Mouse (Mus musculus): ENCODE data around the gene Psenen.

The Psenen gene

GRCm38 (mm10) chr7:30563117-30563905 lies at the start of gene Psenen, which contains the start of the genes U2af1l4 and Gm49396:
TSS of gene Psenen (minus strand) at chr7:30563627.
TSS of gene U2af1l4 (plus strand) at chr7:30563301.
TSS of gene Gm49396 (plus strand) at chr7:30563344.
- peak; percentile 82 to 92 for DNase-seq (ENCODE audit: low spot score in 2 of 2)

- no peak for DNase-seq (ENCODE audit: low spot score in 2 of 2)
These were observed 49.4 kb upstream of the Psenen start, which contains the start of gene Upk1a for GRCm38 (mm10) chr7:30612654-30613402. TSS of gene Upk1a (minus strand) at chr7:30612847.

GRCm38 (mm10) chr7:30610043-30610442 lies 46.6 kb upstream of the Psenen start:
- DNase-seq (ENCODE audit: low spot score in 2 of 2), result no peak

GRCm38 (mm10) chr7:30608476-30608875 lies 45.0 kb upstream of the Psenen start:
- DNase-seq (ENCODE audit: low spot score in 2 of 2), result no peak

GRCm38 (mm10) chr7:30607706-30608309 lies 44.4 kb upstream of the Psenen start:
- DNase-seq (ENCODE audit: low spot score in 2 of 2), result peak in 1 of 2 experiments; percentile 21

GRCm38 (mm10) chr7:30604944-30605343 lies 41.5 kb upstream of the Psenen start:
- DNase-seq (ENCODE audit: low spot score in 2 of 2), result no peak

- DNase-seq (ENCODE audit: low spot score in 2 of 2), result no peak
These were observed 41.0 kb upstream of the Psenen start for GRCm38 (mm10) chr7:30604424-30604823.

GRCm38 (mm10) chr7:30602583-30602982 lies 39.2 kb upstream of the Psenen start:
- DNase-seq (ENCODE audit: low spot score in 2 of 2), result no peak

- no peak for DNase-seq (ENCODE audit: low spot score in 2 of 2)
These were observed 37.2 kb upstream of the Psenen start for GRCm38 (mm10) chr7:30600651-30601050.

GRCm38 (mm10) chr7:30599933-30600353 lies 36.5 kb upstream of the Psenen start:
- DNase-seq (ENCODE audit: low spot score in 2 of 2), result peak; percentile 74 to 82

- no peak for DNase-seq (ENCODE audit: low spot score in 2 of 2)
These were observed 35.4 kb upstream of the Psenen start, which contains the start of gene Zbtb32 for GRCm38 (mm10) chr7:30598786-30599185. TSS of gene Zbtb32 (minus strand) at chr7:30598909.

GRCm38 (mm10) chr7:30596811-30597210 lies 33.4 kb upstream of the Psenen start:
- DNase-seq (ENCODE audit: low spot score in 2 of 2), result no peak

GRCm38 (mm10) chr7:30596093-30596492 lies 32.7 kb upstream of the Psenen start:
- no peak for DNase-seq (ENCODE audit: low spot score in 2 of 2)

GRCm38 (mm10) chr7:30594510-30595024 lies 31.1 kb upstream of the Psenen start:
- no peak for DNase-seq (ENCODE audit: low spot score in 2 of 2)

- DNase-seq (ENCODE audit: low spot score in 2 of 2), result no peak
These were observed 30.4 kb upstream of the Psenen start for GRCm38 (mm10) chr7:30593579-30594509.

GRCm38 (mm10) chr7:30592772-30593423 lies 29.5 kb upstream of the Psenen start:
- DNase-seq (ENCODE audit: low spot score in 2 of 2), result no peak

- DNase-seq (ENCODE audit: low spot score in 2 of 2), result no peak
These were observed 28.2 kb upstream of the Psenen start for GRCm38 (mm10) chr7:30591605-30591951.

- no peak for DNase-seq (ENCODE audit: low spot score in 2 of 2)
These were observed 27.6 kb upstream of the Psenen start for GRCm38 (mm10) chr7:30590927-30591604.

- peak; percentile 71 to 72 for DNase-seq (ENCODE audit: low spot score in 2 of 2)
These were observed 26.2 kb upstream of the Psenen start for GRCm38 (mm10) chr7:30589435-30590301.

All from frontal cortex, postnatal 25 days (tissue).